Mouse (Mus musculus): ENCODE data around the gene Bola1.

- TF ChIP-seq GATA1 (IDR thresholded peaks at IDR 0.05; ENCODE audit: low read length) (no peak), TAL1 (IDR thresholded peaks at IDR 0.05; ENCODE audit: low read length) (no peak)
These were observed 48.4 kb downstream of the Bola1 start for GRCm38 (mm10) chr3:96170976-96171545.
